Mouse (Mus musculus) neutrophil, adult 5-6 weeks (primary cell): ENCODE results near the gene Dlgap3. TPM values are rescaled to one million over a fixed set of nuclear protein-coding genes. Genes with fewer than 3 reads are reported as not detected.
A peak's percentile ranks its signal among the peaks of the same experiment; 100 is the strongest.

Experiments
- ATAC-seq: fragments of 151-379, 151-347 bp; 2 replicates; pipeline ENCODE4 v1.8.0; 2017; ENCODE audit warnings: mild to moderate bottlenecking, moderate TSS enrichment; ENCODE audit not compliant: insufficient number of reproducible peaks, poor library complexity, low FRiP score, severe bottlenecking; ENCODE audit errors: extremely low read depth
- total RNA-seq: library from RNA; stranded (forward); fragments of 200-1000 nt; gene quantifications from 2 replicates; pipeline ENCODE4 v1.2.3, GENCODE M21; 2017

The Dlgap3 gene
- total RNA-seq, 1 experiment from 2014 or later = 0.12 TPM

DNA sequence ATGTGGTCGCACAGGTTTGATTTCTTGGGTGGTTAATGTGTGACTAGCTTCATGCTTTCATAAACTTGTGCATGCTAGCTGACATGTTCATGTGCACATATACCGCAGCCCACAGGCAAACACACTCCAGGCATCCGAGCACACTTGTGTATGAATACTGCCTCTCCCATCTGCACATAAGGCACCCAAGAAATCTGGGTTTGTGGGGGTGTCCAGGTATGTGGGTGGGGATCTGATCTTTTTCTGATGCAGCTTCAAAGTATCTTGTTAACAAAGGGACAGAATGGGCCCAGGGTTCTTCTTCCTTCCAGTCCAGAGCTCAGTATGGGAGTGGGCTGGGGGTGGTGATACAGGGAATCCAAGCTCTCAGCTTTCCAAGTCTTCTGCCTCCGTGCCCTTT is 3.6 kb downstream of the Dlgap3 start:
- no peak for ATAC-seq

DNA sequence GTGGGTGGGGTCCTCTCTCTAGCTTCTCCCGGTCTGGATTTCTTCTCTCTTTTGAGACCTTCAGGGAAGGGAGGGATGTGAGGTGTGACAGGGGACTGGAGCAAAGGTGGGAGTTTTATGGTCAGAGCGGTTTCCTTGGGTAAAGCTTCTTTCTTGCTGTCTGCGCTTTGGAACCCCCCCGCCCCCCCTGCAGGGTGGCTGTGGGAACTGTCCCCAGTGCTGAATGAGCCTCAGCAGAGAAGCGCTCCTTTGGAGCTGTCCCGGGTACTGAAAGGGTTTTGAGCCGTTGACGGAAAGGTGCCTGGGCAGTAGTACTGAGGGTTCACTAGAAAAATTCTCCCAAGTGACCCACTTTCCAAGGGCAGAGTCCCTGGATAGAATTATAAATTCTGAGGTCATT is 4.5 kb downstream of the Dlgap3 start:
- no peak for ATAC-seq

DNA sequence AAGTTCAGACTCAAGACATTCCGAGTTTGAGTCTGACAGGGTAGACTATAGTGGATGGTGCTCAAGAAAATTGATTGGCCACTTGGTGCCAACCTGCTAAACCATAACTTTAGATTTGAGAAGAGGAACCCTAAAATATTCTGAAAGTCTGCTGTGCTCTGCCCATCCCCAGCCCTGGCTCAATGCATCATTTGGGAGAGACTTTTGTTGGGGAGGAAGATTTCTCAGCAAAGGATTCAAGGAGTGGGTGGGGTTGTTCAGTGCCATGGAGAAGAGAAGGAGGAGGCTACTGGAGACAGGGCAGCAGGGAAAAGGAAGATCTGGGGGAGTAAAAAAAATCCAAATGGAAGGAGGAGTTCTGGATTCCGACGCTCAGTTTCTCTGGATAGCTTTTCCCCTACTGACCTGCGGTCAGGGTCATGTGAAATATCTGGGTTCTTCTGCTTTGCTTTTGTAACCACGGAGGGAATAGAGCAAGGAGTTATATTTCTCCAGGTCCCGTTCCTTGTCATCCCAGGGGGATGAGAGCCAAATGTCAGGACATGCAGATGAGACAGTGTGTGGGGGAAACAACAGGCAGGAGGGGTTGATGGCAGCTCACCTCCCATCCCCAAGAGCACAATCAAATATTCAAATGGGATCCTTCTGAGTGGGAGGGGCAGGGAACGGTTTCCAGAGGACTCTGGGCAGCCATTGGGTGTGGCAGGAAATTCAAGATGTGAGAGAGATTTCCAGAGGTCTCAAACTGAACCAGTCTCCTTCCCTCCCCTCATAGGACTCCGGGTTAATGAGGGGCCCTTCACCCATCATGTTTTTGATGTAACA is 5.3 kb downstream of the Dlgap3 start:
- ATAC-seq = no peak

DNA sequence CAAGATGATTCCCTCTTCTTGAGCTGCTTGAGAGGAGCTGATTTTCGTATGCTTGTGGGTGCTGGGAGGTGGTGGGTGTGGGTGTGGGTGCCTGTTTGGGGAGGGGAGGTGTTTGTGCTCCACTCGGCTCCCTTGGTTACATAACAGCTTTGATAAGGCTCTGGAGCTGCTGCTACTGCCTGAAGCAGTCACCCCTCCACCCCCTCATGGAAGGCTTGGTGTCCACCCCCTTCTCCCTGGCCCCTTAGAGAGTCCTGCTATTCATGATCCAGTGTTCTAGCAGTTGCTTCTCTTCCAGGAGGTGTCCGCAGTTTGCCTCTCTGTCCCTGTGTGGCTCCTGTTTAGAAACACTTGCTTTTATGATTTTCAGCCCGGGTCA is 5.9 kb downstream of the Dlgap3 start:
- ATAC-seq = no peak

DNA sequence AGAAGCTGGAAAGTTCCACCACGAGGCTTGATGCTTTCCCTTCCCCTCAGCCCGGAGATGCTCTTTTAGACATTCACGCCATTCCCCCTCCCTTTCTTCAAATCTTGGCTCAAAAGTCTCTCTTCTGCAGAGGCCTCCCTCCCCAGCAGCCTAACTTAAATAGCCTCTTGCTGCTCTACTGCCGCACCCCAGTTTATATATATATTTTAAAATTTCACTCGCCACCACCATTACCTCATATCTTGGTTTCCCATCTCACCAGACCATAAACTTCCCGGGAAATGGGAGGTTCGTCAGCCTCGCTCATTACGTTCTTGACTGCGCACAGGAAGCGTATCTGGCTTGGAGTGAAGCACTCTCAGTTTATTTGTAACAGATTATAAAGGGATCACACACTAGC is 9.0 kb downstream of the Dlgap3 start:
- ATAC-seq = no peak

DNA sequence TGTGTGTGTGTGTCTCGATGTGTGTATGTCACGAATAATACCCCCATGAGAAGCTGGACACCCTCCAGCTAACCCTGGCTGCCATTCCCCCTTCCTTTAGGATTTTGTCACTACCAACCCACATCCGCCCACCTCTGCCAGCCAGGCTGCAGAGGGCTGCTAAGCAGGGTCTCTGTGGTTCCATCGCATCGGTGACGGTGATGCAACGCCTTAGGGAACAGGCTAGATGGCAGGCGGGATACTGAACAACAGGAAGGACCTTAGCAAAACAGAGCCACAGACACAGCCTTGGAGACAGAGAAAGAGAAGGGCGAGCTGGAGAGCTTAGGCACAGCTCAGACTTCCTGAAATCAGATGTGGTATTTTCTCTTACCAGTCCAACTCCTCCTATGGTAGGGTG is 9.7 kb downstream of the Dlgap3 start:
- ATAC-seq = no peak

DNA sequence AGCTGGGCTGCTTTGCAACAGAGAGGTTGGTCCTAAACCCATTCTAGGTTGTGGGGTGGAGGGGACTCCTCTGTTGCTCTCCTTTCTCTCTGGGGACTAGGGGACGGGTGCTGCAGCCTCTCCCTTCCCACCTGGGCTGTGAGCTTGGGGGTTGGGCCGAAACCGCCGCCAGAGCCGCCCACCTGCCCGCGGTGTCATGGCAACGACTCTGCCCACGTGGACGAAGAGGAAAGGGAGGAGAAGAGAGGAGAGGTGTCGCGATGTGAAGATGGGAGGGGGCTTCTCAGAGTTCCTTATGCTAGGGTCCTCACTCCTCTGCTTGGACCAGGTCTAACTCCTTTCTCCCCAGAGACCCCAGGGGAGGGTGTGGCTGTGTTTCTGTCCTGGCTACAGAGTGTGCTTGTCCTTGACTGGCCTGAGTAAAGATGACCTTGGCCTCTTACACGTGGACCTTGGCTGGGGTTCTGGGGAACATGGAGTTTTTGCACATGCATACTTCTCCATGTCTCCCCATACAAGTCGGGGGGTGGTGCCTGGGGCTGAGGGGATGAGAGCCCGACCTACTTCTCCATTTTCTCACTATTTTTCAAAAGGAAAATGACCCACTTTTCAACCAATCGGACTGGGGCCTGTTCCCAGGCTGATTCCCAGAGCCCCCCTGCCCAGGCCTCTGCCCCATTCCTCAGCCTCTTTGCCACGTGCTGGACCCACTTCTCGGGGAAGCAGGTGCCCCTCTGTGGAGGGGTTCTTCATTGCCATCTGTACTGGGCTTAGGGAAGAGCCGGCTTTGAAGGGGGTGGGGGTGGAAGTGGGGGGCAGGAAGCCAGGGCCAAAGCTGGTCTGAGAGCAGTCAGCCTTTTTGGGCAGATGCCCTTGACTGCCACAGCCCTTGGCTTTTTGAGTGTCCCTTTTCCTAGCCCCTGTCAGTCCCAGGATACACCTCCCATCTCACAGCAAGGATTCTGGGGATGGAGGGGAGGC is 10.8 kb downstream of the Dlgap3 start:
- no peak for ATAC-seq

DNA sequence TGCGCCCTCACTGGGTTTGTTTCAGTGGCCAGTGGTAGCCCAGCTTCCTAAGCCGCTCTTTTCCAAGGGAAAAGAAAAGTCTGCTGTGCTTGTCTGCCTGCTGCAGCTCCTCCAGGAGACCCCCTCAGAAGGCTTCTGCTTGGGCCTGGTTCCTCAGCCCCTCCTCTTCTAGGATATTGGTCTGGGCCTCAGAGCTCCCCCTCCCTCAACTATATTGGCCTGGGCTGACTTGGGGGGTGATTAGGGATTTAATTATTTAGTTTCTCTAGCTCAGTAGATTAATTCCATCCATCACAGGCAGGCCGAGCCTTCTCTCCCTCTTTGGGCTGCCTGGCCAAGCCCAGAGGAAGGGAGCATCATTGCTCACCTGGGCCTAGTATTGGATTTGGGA is 11.4 kb downstream of the Dlgap3 start:
- ATAC-seq = no peak

DNA sequence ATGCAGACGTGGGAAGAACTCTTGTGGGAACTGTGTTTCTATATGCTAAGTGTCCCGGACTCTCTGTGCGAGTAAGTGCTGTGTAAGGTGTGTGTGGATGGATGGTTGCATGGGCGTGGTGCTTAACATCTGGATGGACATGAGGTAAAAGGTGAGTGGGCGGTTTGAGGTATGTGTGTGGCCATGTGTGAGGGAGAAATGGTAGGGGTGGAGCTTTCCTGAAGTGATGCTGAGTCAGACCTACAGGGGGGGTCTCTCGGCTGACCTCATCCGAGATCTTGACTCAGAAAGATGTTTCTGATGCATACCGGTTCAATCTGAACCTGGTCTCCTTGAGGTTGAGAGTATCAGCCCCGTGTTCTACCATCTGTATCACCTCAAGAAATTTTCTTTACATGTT is 12.0 kb downstream of the Dlgap3 start:
- ATAC-seq = no peak

DNA sequence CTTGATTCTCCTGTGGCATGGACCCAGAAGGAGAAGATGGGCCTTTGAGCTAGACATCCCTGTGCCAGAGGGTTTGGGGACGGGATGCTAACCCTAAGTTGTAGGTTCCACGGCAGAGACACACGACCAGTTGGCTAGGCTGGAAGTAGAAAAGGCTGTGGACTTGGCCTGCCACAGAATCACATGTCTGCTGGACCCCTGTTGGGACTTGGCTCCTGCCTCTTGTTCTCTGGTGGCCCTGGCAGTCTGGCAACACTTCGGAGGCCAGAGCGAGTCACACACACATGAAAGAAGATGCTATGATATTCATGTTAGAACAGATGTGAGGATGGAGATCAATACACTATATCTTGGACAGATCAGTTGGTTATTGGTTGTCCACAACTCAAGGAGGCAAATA is 14.9 kb downstream of the Dlgap3 start:
- ATAC-seq = no peak

DNA sequence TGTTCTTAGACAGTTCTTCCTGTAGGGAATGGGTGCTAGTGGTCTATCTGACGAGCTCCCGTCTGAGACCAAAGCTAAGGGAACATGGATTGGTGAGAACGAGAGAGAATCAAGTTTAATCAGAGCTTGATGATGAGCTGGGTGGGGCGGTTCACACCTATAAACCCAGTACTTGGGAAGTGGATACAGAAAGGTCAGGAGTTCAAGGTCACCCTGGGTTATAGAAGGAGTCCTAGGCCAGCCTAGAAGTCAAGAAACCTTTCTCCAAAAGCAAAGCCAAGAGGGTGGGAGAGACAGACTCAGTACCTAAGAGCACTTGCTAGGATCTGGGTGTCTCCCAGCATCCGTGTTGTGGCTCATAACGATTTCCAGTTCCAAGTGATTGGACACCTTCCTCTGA is 21.9 kb downstream of the Dlgap3 start:
- ATAC-seq = no peak

DNA sequence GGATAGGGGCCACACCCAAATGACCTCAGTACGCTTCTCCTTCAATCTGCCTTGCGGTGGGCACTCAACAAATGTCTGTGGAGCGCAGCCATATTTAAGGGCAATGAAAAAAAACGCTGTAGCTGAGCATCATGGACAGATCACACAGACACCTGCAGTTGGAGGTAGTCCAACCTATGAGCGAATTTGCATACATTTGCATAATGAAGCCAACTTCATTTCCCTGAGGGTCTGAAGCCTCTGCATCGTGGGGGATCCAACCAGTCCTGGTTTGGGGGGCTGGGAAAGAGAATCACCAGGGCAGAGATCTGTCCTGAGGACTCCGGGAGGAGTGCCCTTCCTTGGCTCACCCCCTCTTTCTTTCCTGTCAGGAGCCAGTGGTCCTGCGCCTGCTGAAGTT is 23.7 kb downstream of the Dlgap3 start:
- ATAC-seq = no peak

DNA sequence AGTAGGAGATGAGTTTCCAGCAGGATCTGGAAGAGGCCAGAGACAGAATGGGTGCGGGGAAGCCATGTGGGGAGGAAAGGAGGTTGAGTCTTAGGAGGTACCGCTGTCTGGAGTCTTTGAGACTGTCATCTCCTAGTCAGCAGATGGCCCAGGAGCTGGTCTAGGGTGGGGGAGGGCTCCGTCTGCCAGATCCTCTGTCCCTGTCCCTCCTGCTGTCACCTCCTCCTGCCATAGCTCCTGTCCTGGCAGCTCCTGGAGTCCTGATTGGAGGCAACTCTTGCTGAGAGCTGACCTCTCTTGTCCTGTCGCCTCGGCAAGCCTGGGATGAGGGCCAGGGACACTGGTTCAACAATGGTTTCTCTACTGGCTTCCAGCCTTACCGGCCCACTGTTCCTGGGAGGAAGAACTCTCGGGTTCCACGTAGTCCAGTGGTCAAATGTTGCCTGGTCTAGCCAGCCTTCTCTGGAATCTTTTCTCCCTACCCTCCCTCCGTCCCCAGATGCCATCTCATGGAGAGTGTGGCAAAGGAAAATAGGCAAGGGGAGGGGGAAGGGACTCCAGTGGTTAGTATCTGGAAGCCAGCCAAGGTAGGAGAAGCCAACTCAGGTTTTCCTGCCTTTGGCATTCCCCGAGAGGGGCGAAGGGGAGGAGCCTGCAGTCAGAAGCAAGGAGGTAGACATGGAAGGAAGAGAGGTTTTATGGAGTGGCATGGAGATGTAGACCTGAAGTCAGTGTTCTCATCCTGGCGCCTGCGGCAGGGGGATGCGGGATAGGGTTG is 24.6 kb downstream of the Dlgap3 start:
- ATAC-seq = no peak

DNA sequence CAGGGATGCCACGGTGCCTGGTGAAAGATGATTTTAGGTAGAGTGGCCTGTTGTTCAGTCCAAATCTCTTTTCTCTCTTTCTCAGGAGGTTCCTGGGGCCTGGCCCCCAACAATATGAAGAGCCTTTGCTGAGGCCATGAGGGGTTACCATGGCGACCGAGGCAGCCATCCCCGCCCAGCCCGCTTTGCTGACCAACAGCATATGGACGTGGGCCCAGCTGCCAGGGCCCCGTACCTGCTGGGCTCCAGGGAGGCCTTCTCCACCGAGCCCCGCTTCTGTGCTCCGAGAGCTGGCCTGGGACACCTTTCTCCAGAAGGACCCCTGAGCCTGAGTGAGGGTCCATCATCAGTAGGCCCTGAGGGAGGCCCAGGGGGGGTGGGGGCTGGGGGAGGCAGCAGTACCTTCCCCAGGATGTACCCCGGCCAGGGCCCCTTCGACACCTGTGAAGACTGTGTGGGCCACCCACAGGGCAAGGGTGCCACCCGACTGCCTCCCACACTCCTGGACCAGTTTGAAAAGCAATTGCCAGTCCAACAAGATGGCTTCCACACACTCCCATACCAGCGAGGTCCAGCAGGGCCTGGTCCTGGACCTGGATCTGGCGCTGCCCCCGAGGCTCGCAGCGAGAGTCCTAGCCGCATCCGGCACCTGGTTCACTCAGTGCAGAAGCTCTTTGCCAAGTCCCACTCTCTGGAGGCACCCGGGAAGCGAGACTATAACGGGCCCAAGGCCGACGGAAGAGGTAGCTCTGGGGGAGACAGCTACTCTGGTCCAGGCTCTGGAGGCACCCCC is 25.7 kb downstream of the Dlgap3 start:
- no peak for ATAC-seq

DNA sequence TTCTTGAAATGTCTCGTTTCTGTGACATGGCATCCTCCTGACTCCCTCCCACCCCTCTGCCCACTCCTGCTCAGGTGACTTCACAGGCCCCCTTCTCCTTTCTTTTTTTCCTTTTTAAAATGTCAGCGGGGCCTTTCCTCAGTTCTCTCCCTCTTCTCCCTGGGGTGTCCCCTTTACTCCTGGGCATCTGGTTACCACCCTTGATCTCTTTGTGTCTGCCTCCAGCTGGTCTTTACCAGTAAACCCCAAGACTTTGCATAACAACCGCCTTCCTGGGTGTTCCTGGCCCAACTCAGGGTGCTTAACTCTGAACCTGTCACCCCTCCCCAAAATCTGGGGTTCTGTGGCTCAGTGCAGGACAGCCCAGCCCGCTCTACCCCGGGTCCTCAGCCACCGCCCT is 29.6 kb downstream of the Dlgap3 start:
- ATAC-seq = no peak

DNA sequence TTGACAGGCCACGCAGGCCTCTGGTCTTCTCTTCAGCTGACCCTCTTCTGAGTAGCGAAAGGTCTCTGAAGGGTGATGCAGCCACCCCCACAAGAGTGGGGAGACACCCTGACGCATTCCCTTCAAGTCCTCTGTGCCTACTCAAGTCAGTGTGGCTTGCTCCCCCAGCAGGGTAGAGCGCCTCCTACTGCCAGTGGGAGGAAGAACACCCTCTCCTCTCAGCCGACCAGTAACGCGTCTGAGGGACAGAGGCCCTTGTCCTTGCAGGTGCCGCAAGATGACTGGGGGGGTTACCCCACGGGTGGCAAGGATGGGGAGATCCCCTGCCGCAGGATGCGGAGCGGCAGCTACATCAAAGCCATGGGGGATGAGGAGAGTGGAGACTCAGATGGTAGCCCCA is 30.4 kb downstream of the Dlgap3 start:
- 0 out of 2 replicates have a peak, but pooled peaks have one; percentile 11 for ATAC-seq

DNA sequence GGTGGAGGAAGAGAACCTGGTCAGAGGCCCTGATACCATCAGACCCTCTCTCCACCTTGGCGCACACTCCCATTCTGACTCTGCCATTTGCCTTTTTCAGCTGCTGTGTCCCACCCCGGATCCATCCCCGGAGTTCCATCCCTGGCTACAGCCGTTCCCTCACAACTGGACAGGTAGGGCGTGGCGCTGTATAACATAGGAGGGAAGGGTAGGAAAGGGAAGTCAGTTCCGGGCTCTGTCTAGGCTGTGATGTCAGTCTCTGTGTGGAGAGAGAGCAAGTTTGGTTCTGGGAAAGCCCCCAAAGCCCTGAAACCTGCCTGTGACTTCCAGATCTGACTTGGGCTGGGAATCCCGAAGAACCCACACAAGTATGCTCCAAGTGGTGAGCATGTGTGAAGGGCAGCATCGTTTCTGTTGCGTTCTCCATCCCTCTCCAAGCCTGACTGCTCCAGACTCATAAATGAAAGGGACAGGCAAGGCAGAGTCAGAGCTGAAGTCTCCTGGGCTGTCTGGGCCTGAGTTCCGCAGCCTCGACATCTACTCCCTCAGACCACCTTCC is 31.2 kb downstream of the Dlgap3 start:
- ATAC-seq = no peak
